Mouse (Mus musculus) thymus, postnatal 14 days (tissue): ENCODE measurements around the gene Fbxo31.
A peak's percentile ranks its signal among the peaks of the same experiment; 100 is the strongest.

ENCODE experiments used
- DNase-seq: peaks from one replicate; pipeline ENCODE4 v3.0.0; 2021

Fbxo31 gene

DNA sequence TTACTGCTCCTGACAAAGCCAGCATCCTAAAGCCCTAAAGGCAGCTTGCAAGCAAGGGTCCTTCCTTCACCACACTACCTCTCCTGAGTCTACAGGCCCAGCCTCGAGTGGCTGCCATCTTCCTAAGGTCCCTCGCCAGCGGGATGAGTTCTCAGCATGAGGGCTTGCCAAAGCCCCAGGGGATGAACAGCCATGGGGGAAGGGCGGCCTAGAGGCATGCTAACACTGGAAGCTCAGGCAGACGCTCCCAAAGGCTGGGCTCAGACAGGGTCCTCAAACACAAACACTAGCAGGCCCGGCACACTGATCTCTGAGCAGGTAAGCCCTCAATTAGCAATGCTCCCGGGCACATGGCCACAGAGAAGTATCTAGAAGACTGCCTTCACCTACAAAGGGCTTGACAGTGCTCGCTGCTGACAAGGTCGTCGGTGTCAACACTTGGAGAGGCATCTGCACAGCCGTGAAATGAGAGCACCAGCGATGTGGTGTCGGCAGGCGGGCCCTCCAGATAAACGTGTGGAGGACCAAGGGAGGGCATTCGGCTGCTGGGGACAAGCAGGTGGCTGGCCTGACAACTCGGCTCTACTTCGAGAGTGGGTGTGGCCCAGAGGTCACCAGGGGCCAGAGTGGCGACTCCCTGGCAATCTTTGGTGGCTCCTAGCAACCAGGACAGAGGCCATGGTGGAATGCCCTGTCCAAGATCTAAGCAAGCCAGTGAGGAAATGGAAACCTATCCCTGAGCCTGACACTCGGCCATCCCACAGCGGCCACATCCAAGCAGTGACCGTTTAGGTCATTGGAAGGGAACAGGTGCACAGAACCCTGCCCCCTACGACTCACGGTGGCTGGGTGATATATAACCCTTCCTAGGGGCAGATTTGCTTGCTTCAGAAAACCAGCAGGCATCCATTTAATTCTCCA is 27.3 kb downstream of the Fbxo31 start:
- DNase-seq, result no peak

DNA sequence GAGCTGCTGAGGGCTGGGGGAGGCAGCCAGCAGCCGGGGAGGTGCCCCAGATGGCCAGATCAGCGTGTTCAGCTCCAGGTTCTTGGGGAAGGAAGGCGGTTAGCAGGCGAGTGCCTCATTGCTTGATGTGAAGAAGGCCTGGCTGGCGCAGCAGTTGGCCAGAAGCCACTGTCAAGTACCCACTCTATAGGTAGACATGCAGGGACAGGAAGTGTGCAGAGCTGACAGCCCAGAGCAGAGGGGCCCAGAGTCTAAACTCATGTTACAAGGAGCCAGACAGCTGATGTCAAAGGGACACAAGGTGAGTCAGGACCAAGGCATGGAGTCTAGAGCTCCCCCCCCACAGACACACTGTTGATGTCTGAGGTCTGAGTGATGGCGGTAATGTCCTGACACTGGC is 28.6 kb downstream of the Fbxo31 start:
- DNase-seq, result no peak

DNA sequence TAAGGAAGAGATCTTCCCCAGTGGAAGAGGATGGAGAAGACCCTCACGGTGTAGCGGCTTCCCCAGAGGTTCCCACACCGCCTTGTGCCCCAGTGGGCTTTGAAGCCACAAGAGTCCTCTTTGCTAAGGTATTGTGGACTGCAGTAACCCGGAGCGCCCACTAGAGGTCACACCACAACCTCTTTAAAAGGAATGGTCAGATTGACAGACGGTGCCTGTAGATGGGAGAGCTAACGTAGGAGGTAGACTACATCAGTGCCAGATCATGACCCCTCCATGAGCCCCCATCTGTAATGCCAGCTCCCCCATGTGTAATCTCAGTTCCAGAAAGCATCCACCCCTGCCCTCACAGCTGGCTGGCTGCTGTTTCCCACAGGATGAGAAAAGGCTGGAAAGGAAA is 31.5 kb downstream of the Fbxo31 start:
- peak; percentile 81 for DNase-seq

DNA sequence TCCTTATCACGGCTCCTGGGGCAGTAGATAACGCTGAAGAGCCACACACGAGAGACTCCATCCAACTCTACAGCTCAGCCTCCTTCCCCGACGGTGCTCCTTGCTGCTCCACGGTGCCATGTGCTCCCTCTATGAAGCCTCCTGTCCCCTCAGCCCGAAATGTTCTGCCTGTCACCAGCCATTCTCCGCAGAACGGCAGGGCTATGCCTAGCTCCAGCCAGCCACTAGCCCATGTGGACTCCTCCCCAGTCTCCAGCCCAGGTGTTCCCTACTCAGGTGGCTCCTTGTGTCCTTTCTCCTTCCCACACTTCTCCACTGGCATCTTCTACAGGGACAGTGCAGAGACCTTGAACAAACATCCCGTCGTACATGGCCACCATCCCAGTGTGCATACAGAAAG is 33.7 kb downstream of the Fbxo31 start:
- no peak for DNase-seq

DNA sequence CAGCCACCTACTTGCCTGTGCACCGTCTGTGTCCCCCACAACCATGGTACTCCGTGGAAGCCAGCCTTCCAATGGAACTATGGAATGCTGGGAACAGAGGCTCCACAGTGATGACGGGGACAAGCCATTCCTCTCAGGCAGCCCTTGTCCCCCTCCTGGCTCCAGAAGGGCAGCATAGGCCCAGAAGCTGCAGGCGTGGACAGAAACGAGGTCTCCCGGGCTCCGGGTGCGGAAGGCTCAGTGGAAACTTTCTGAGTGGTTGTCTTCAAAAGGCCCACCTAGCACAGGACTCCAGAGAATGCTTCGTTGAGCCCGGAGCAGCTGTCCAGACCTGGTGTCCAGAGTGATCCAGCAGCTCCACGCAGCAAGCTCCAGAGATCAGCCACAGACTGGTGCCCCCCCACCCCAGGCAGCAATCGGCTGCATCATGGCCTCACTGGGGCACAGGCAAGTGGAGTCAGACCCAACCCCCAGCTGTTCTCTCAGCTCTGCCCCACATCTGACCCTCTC is 34.3 kb downstream of the Fbxo31 start, which contains the start of gene 1700018B08Rik:
1700018B08Rik (minus strand) TSS at position 45 of the 510 bp plus-strand sequence.
- DNase-seq, result no peak

DNA sequence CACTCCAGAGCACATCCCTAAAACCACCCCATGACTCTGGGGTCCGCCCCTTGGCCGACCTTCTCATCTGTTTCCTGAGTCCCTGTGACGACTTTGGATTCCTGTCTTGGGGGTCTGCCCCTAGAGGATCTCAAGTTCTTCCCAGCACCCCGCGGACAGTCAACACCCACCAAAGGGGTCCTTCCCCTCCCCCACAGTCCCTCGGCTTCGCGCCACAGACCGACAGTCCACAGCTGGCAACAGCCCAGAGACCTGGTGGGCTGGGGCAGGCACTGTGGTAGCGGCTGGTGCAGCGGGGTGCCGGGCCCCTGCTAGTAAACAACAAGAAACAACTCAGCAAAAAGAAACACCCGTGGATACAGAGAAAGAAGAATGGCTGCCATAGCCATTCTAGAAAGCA is 35.7 kb downstream of the Fbxo31 start:
- no peak for DNase-seq

DNA sequence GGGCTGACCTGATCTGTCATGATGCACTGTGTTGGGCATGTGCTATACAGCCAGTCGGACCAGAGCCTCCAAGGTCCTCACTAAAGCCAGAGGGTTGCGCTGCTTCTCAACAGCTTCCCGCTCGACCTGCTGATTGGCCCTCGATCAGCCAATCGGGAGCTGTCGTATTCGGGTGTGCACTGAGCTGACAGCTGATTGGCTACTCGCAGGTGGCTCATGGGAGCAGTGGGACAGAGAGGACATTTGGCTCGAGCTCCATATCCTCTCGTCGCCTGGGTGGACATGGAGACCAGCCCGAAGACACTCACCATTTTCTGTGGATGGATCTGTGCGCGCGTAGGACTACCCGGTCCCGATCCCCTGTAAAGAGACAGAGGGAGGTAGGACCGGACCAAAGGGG is 36.7 kb downstream of the Fbxo31 start:
- no peak for DNase-seq

DNA sequence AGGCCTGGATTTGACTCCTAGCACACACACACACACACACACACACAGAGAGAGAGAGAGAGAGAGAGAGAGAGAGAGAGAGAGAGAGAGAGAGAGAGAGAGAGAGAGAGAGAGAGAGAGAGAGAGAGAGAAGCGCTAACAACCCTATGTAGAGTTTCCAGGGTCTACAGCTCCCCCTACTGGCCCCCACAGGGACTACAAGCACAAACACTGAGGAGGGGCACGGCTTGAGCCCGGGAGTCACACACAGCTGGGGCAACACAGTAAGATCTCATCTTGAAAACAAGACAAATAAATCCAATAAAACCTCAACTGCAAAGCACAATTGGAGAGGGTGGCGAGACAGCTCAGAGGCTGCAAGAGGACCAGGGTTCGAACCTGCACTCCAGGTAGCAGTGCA is 46.2 kb downstream of the Fbxo31 start:
- DNase-seq, result peak; percentile 44

DNA sequence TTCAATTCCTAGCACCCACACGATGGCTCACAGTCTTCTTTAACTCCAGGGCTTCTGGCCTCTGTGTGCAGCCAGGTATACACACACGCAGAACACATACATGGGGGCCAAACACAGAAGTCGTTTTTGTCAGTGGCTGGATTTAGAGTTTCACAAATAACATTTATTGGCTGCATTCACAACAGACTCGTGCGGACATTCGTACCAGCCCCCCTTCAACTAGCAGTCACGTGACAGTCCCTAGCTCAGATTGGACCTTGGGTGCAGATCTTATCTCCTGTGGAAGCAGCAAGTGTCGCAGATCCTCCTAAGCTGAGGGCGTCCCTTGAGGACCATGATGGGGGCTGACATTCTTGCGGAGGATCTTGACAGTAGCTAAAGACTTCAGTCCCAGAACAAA is 48.0 kb downstream of the Fbxo31 start:
- no peak for DNase-seq

DNA sequence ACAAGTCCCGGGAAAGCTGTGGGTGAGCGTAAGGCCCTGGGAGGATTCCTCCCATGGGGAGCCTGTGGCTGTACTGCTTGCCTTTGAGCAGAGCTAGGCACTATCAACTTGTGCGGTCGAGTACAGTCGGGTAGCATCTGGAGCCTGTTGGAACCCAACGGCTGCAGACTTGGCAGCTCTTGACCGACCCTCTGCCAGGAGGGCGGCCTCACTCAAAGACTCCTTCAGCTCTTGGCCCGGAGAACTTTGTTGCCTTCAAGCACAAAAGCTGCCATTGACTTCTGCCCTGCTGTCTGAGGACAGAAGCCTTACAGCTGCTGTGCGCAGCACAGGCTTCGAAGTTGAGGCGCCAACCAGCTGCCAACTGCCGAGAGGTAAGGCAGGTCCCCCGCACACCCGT is 49.8 kb downstream of the Fbxo31 start:
- no peak for DNase-seq

DNA sequence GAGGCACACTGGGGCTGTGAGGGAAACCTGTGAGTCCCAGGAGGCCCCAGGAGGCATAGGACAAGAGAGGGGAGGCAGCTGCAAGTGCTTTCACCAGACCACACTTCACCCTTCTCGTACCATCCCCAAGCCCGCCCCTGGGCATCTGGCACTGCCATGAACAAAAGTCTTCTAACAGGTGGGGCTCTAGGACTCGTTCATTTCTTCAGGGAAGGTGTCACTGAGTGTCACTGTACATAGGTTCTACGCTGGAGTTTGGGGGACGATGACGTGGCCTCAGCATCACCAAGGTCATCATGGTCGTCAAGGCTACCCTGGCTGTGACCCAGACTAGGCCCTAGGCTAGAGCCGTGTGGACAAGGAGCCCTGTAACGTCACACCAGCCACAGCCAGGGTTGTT is 50.9 kb downstream of the Fbxo31 start:
- DNase-seq, result no peak

DNA sequence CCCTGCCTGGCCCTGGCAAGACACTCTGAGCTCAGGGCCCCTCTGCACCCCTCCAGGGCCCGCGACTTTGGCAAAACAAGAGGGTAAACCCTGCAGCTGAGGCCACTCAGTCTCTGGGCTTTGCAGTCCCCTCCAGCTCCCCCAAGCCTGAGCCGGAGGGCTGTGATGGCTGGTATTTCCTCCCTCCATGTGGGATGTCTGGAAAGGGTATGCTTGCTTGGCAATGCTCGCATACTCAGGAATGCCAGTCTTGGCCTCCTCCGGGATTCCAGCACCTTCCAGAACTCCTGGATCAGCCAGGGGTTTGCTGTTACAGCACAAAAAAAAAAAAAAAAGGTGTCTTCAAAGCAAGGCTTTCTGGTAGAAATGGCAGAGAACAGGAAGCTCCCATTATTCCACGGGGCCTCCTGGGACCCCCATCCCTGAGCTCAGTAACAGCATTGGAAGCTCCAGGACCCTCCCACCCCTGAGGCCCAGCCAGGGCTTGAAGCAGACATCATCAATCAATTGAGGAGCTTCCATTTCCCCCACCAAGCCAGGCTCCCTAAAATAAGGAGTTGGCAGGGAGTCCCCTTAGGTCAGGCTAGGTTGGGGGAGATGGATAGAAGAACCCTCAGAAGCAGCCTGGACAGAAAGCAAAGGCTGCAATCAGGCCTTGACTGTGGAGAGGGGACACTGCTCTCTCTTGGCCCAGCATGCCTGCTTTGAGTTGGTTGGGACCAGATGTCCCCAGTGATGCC is 51.6 kb downstream of the Fbxo31 start:
- DNase-seq, result no peak

DNA sequence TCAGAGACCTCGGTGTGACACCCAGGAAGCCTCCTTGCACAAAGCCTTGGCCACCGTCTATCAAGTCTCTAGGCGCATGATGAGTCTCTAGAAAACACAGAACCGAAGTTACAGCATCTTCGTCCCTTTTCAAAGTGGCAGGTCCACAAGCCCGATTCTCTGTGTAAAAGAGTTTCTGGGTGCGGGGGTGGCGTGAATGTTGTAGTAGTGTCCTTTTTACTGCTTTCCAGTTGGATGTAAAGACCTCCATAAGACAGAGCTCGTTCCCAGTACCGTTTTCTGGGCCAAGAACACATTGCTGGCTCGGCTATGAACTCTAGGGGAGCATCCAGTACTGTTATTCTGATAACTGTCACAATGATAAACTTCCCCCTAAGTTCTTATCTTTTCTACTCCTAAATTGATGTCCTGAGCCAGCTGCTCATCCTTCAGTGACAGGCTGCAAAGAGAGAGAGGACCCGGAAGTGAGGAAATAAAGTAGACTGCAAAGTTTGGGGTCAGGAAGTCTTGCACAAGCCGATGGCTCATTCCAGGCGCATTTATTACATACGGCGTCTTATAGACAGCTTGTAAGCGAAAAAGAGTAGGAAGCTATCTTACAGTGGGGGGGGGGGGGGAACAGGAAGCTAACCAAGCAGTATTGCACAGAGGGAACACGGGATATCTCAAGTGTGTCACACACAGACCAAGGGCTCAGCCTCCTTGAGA is 53.3 kb downstream of the Fbxo31 start:
- DNase-seq, result no peak

DNA sequence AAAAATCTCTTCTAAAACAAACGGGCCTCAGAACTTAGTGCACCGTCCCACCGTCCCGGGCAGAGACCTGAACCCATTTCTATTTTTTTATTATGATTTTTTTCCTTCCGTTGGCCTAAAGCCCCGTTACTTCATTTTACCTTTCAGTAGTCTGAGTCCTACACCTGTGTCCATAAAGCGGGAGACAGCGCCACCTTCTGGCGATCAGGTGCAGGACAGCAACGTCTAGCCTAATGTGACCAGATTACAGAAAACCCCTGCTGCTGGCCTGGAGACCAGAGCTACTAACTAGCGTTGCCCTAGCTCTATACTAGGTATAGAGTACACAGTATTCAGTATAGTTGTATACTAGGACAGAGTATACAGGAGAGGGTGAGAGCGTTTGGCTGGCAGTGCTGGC is 65.2 kb downstream of the Fbxo31 start:
- peak; percentile 66 for DNase-seq

DNA sequence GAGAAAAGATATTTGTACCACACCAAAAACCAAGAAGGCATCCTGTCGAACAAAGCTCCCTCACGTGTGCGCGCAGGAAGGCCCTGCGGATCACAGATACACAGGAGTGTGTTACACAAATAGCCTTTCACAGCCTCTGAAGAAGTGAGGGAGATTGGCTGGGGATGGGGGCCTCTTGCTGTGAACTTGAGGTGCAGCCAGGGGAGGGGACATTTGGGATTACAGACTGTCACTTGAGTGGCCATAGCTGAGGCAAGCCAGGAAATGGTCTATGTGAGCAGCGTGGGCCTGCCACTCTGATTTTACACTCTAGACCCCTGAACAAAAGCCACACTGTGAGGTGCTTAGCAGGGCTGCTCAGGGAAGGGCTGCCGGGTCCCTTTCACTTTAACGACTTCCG is 66.9 kb downstream of the Fbxo31 start:
- no peak for DNase-seq
